Mouse (Mus musculus) testis, adult 2 months (tissue): Measurements from ENCODE around the gene Spata32.

Source experiments
- CTCF ChIP-seq: fragments of 200-500 bp; IDR thresholded peaks from 2 replicates; pipeline ENCODE4 v1.5.1; 2012; ENCODE audit warnings: low read depth, mild to moderate bottlenecking, inconsistent platforms, low read length, moderate library complexity; ENCODE audit not compliant: control insufficient read depth, insufficient read depth, insufficient replicate concordance
- POLR2A ChIP-seq: fragments of 200-500 bp; IDR thresholded peaks from 2 replicates; pipeline ENCODE4 v1.6.1; 2012; ENCODE audit warnings: low read depth, mild to moderate bottlenecking, inconsistent platforms, low read length, moderate library complexity; ENCODE audit not compliant: control insufficient read depth

GRCm38 (mm10) chr11:103265211-103265610 lies 47.0 kb upstream of the Spata32 start:
- TF ChIP-seq CTCF = no peak
- no peak for TF ChIP-seq POLR2A
